Mouse (Mus musculus): ENCODE results near the gene Fbxl4. TPM values are rescaled to one million over a fixed set of nuclear protein-coding genes. Genes with fewer than 3 reads are reported as not detected.

Gene Fbxl4
- polyA plus RNA-seq, 1 experiment from 2014 or later: 15.7 TPM

DNA sequence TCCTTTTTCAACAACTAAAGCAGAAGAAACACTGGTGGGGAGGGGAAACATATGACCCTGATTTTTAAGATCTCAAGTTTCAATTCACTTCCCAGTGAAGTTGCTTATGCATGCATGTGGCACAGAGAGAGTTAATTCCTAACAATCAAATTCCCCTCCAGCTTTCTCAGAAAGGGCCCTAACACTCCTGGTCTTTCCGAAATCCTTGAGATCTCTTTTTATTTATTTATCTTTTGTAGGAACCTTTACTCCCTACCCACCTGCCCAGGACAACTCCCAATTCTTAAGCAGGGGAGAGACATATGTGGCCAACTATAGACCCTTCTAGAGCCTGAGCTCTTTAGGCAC lies 123.5 kb downstream of the Fbxl4 start:
- ATAC-seq: no peak
- H3K27ac ChIP-seq (ENCODE audit: low read length): no peak overlapping the region
- no peak overlapping the region for H3K4me2 ChIP-seq (ENCODE audit: low read depth, low read length)
- peaks cover 66% of the 10 kb centered on the region for H3K27me3 ChIP-seq (replicated peaks; ENCODE audit: control insufficient read depth, insufficient read depth, low read length)
- no peak overlapping the region for H3K4me3 ChIP-seq (ENCODE audit: low read length)
- peaks cover 6% of the 10 kb centered on the region; the same call in 1 of the 2 replicates for H3K4me1 ChIP-seq (ENCODE audit: control insufficient read depth, insufficient read depth, low read length)
- no peaks in the 10 kb centered on the region for H3K9me3 ChIP-seq (ENCODE audit: control insufficient read depth, low read length)
- H3K36me3 ChIP-seq (ENCODE audit: control insufficient read depth, insufficient read depth, low read length): no peaks in the 10 kb centered on the region
- 10% methylated on average over 1 of the region's 1 CpGs for WGBS
- H3K9ac ChIP-seq (ENCODE audit: low read depth, low read length): no peak overlapping the region

DNA sequence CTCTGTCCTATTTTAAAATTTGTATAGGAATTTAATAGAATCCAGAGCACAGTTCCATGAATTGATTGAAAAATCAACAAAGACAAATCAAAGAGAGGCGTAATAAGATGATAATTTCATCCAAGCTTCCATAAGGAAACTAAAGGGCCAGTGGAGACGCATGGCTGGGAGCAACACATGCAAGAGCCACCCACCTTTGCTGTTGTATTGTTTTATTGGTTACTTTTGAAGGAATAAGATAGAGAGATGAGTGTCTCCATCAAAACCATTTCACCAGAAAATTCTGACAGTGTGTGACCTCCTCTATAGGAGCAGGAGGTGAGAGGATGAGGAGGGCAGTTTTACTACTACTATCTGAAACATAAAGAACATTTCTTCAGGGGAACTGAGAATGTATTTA lies 124.8 kb downstream of the Fbxl4 start:
- Histone ChIP-seq H3K27ac (ENCODE audit: low read length) (no peak overlapping the region), H3K9me3 (ENCODE audit: control insufficient read depth, low read length) (no peaks in the 10 kb centered on the region), H3K9ac (ENCODE audit: low read depth, low read length) (no peak overlapping the region), H3K4me1 (ENCODE audit: control insufficient read depth, insufficient read depth, low read length) (peaks cover 8% of the 10 kb centered on the region), H3K4me3 (ENCODE audit: low read length) (no peak overlapping the region), H3K27me3 (replicated peaks; ENCODE audit: control insufficient read depth, insufficient read depth, low read length) (peaks cover 62% of the 10 kb centered on the region), H3K4me2 (ENCODE audit: low read depth, low read length) (no peak overlapping the region), H3K36me3 (ENCODE audit: control insufficient read depth, insufficient read depth, low read length) (no peaks in the 10 kb centered on the region)
- no peak for ATAC-seq
- WGBS: 14% methylated on average over 2 of the region's 2 CpGs

DNA sequence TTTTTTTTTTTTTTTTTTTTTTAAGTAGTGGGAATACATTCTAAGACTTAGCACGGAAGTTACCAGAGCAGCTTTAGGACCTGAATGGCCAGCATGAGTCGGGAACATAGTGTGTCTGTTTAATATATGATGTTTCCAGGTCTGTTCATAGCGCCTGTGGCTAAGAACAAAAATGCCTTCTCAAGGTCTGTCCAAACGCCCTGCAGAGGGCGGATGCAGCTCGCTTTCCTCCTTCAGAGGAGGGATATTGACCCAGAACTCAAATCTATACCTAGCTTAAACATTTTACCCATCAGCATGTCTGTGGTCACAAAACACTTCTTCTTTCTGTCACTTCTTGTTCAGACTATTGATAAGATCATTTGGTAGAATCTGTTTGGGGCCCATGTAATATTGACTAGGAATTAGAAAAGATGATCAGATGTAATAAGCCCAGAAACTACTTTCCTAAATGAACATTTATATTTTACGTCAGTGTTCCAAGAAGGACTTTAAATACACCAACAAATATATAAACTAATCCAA lies 125.5 kb downstream of the Fbxl4 start:
- H3K4me2 ChIP-seq (ENCODE audit: low read depth, low read length): no peak overlapping the region
- no peak overlapping the region for H3K4me3 ChIP-seq (ENCODE audit: low read length)
- peaks cover 11% of the 10 kb centered on the region for H3K4me1 ChIP-seq (ENCODE audit: control insufficient read depth, insufficient read depth, low read length)
- 8% methylated on average over 7 of the region's 7 CpGs for WGBS
- H3K9ac ChIP-seq (ENCODE audit: low read depth, low read length): no peak overlapping the region
- H3K27me3 ChIP-seq (replicated peaks; ENCODE audit: control insufficient read depth, insufficient read depth, low read length): peaks cover 62% of the 10 kb centered on the region
- H3K27ac ChIP-seq (ENCODE audit: low read length): no peak overlapping the region
- H3K36me3 ChIP-seq (ENCODE audit: control insufficient read depth, insufficient read depth, low read length): no peaks in the 10 kb centered on the region
- H3K9me3 ChIP-seq (ENCODE audit: control insufficient read depth, low read length): no peaks in the 10 kb centered on the region
- no peak for ATAC-seq

DNA sequence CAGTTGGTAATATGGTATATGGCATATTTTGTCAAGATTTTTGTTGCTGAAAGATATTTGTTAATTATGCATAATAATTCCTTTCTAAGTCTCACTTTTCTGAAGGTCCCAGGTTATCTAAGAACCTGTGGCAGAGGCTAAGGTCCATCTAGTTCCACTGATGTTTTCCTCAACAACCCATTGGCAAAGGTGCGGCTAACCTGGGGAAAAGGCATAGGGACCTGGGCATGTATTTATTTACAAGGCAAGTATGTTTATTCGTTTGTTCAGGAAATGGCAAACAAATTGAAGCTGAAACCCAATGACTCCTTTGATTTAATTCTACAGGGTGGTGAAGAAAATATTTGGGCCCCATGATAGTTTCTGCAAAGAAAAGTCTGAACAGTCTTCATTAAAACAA lies 126.2 kb downstream of the Fbxl4 start:
- Histone ChIP-seq H3K9me3 (ENCODE audit: control insufficient read depth, low read length) (no peaks in the 10 kb centered on the region), H3K27me3 (replicated peaks; ENCODE audit: control insufficient read depth, insufficient read depth, low read length) (peaks cover 64% of the 10 kb centered on the region), H3K4me2 (ENCODE audit: low read depth, low read length) (no peak overlapping the region), H3K36me3 (ENCODE audit: control insufficient read depth, insufficient read depth, low read length) (no peaks in the 10 kb centered on the region), H3K27ac (ENCODE audit: low read length) (no peak overlapping the region), H3K4me1 (ENCODE audit: control insufficient read depth, insufficient read depth, low read length) (peaks cover 14% of the 10 kb centered on the region), H3K9ac (ENCODE audit: low read depth, low read length) (no peak overlapping the region), H3K4me3 (ENCODE audit: low read length) (no peak overlapping the region)
- 9% methylated on average over 2 of the region's 2 CpGs for WGBS
- ATAC-seq: no peak

Other genes with a start within 250 kb of the Fbxl4 start
- not detected in 2 replicates for gene Pou3f2, start 130.8 kb downstream of the Fbxl4 start, polyA plus RNA-seq (2015; fragmentation: Nextera tagmentation; extraction: Ambion mirVana)